Mouse (Mus musculus) left cerebral cortex, postnatal 36 days (tissue): ENCODE results near the gene Gm17359. TPM values are rescaled to one million over a fixed set of nuclear protein-coding genes. Genes with fewer than 3 reads are reported as not detected.
A peak's percentile ranks its signal among the peaks of the same experiment; 100 is the strongest.

Experiments
- DNase-seq, 2 experiments: peaks; one replicate each; pipeline ENCODE4 v3.0.0; 2021 to 2022; ENCODE audit warnings: low spot score in 2 of 2, mixed read lengths in 1 of 2
- intact Hi-C: fragments of 180-260 bp; cut with DNase I; formaldehyde crosslinking; loops from one replicate; pipeline ENCODE4 v1.15.1; 2025
- total RNA-seq, 2 experiments: library from RNA; stranded (reverse); gene quantifications; 2 replicates each; pipeline ENCODE4 v1.2.3; 2021

Gene Gm17359
- total RNA-seq, 2 experiments from 2014 or later: not detected

DNA sequence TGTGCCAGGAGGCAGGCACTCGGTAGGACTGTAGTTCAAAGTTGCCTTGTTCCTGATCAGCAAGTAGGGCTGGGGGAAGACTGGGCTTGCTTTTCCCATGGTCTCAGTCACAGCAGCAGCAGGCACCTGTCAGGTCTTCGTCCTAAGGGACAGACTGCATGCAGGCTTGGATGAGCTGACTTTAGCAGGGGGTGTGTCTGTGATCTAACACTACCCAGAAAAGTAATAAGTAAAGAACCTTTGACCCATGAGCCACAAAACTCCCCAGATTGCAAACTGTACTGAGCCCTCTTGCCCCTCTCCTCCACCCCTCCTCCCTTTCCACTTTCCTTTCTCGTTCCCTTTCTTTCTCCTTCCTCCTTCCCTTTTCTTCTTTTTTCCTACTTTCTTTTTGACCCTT is 4.3 kb downstream of the Gm17359 start:
- intact Hi-C loops: loop anchor here (5.0 kb wide), 1 partner anchor 478 kb away; no protein-coding TSS in a partner anchor
- DNase-seq: no peak

- no peak for DNase-seq
Observed at GRCm38 (mm10) chr3:79342961-79343735, 6.7 kb downstream of the Gm17359 start.

GRCm38 (mm10) chr3:79349311-79349710 is 12.8 kb downstream of the Gm17359 start:
- no peak for DNase-seq
- intact Hi-C loops: no loop called here

More at GRCm38 (mm10) chr3:79342961-79343735, 6.7 kb downstream of the Gm17359 start:
- intact Hi-C loops: loop anchor here (5.0 kb wide), 1 partner anchor 481 kb away; no protein-coding TSS in a partner anchor

- no peak for DNase-seq
- intact Hi-C loops: no loop called here
Observed at GRCm38 (mm10) chr3:79358721-79359120, 22.3 kb downstream of the Gm17359 start.

- no peak for DNase-seq
- intact Hi-C loops: no loop called here
Observed at GRCm38 (mm10) chr3:79360317-79361101, 24.0 kb downstream of the Gm17359 start.

DNA sequence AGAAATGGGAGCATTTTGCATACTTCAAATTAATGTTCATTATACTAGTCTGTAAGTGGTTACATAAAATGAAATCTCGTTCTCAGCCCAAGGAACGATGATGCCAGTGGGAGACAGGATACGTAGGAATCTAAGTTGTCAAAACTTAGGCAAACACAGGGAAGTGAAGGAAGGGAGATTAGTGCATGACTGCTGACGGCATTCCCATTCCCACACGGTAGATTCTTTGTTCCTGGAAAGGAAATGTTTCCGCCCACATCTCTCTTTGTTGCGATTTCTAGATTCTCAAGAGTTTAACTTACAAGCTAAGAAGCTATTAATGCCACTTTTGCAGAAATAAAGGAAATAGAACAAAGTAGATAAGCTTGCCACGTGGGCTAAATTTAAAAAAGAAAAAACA is 29.6 kb downstream of the Gm17359 start:
- intact Hi-C loops: loop anchor here (5.0 kb wide), 1 partner anchor 54 kb away; no protein-coding TSS in a partner anchor
- no peak for DNase-seq

GRCm38 (mm10) chr3:79368306-79368705 is 31.8 kb downstream of the Gm17359 start:
- DNase-seq: no peak
- intact Hi-C loops: loop anchor here (5.0 kb wide), 1 partner anchor 56 kb away; no protein-coding TSS in a partner anchor

- no peak for DNase-seq
- intact Hi-C loops: no loop called here
Observed at GRCm38 (mm10) chr3:79370385-79370929, 34.0 kb downstream of the Gm17359 start.

DNA sequence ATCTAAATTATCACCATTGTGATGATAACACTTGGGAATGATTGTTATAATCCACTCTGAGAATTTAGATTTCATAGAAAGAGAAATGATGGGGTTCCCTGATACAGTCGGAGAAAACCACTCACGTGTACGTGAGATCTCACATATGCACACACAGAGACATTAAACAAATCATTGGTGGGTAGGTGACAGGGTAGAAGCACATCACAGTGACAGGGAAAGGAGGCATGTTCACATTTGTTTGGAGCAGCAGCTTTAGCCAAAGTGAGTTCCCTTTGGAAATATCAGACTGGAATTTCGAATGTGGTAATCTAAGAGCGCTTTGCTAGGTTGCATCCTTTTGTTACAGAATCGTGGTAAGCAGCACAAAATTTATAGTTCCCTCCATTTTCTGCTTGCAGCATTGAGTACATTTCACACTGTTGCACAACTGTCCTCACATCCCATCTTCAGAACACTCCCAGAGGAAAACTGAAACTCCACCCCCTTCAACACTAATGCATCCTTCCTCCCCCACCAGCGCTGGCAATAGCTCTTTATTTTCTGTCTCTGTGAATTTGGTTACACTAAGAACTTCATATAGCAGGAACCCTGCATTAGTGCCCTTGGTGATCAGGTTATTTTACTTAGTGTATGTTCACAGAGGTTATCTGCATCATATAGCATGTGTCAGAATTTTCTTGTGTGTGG is 35.2 kb downstream of the Gm17359 start:
- DNase-seq: no peak
- intact Hi-C loops: no loop called here

- no peak for DNase-seq
- intact Hi-C loops: no loop called here
Observed at GRCm38 (mm10) chr3:79373930-79374329, 37.5 kb downstream of the Gm17359 start.

- intact Hi-C loops: no loop called here
- DNase-seq: no peak
Observed at GRCm38 (mm10) chr3:79378086-79378485, 41.6 kb downstream of the Gm17359 start.

GRCm38 (mm10) chr3:79379255-79379836 is 42.9 kb downstream of the Gm17359 start:
- intact Hi-C loops: no loop called here
- DNase-seq: no peak

DNA sequence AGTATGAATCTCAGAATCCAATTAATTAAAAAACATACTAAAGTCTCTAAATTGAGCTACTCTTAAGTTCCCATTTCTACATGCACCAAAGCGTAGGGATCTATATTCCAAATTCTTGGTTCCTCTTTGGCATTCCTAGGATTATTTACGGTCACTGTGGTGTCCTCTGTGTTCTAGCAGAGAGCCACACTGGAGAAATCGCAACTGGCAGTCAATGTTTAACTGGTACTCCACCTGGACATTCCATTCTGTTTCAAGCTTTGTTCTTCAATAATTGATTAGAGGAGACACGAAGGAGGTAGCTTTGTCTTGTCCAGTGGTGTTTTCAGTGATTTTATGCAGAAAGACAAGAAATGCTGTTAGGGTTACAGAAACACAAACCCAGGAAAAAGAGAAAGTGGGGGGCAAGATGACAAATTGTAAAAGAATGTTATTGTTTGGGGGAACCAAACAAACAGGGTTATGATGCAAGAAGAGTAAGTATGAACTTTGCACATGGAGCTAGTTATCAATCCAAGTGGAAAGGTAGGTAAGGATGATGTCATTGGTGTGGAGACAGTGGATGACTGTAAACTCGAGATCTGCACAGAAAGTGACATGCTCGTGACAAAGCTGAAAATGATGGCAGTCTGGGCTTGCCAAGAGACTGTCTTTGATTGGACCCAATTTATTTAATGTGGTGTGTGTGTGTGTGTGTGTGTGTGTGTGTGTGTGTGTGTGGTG is 43.6 kb downstream of the Gm17359 start:
- intact Hi-C loops: no loop called here
- no peak for DNase-seq

DNA sequence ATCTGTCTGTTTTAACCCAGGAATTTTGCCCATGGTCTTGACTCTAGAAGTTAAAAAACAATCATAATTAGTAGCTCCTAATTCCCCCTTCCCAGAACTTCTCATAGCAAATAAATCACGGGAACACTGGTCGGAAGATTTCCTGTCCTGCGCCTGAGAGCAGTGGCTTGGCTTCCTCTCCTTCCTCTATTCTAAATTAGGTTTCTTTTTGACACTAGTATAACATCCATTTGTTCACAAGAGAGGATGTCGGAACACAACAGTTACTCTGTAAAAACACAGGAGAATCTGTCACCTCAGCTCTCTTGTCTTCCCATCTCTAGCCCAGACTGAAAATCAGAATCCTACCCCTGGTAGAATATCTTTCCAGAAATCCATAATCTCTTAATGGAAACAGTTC is 44.9 kb downstream of the Gm17359 start:
- DNase-seq: no peak

GRCm38 (mm10) chr3:79385434-79386029 is 49.1 kb downstream of the Gm17359 start:
- no peak for DNase-seq
- intact Hi-C loops: no loop called here

More for the DNA sequence above, 44.9 kb downstream of the Gm17359 start:
- intact Hi-C loops: no loop called here

- intact Hi-C loops: no loop called here
- no peak for DNase-seq
Observed at GRCm38 (mm10) chr3:79389081-79389480, 52.6 kb downstream of the Gm17359 start.

DNA sequence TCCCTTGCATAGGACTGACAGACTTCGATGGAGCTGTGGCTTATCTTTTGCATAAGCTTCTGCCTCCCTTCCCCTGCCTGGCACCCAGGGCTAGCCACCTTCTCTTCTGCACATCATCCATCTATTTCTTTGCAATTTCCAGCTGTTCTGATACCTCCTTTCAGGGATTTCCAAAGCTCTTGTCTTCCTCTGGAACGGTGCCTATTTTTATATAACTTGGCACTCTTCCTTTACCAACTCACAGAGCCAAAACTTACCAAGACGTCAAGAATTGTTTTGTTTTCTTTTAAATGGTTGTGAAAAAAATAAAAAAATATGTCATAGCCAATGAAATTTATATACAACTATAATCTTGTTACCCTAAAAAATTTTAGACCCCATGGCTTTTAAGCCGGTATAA is 64.1 kb downstream of the Gm17359 start:
- intact Hi-C loops: no loop called here
- DNase-seq: no peak

GRCm38 (mm10) chr3:79402056-79402455 is 65.6 kb downstream of the Gm17359 start:
- DNase-seq: peak; percentile 43 to 60
- intact Hi-C loops: no loop called here
